Mouse (Mus musculus) limb, embryonic 10.5 days (tissue): ENCODE data around the gene Alkbh1. TPM values are rescaled to one million over a fixed set of nuclear protein-coding genes. Genes with fewer than 3 reads are reported as not detected.

Experiments
- DNase-seq: peaks from one replicate; pipeline ENCODE4 v3.0.0-alpha.2; 2017; ENCODE audit warnings: low spot score
- H3K27ac ChIP-seq: fragments of 300-500 bp; sonication (generic); 2 replicates; pipeline ENCODE4 v1.5.1; 2016; ENCODE audit warnings: mild to moderate bottlenecking
- H3K27me3 ChIP-seq: fragments of 300-500 bp; sonication (generic); 2 replicates; pipeline ENCODE4 v1.6.1; 2016; ENCODE audit warnings: low read depth, mild to moderate bottlenecking; ENCODE audit not compliant: poor library complexity, severe bottlenecking
- H3K36me3 ChIP-seq: fragments of 300-500 bp; sonication (generic); 2 replicates; pipeline ENCODE4 v1.6.1; 2016; ENCODE audit warnings: mild to moderate bottlenecking, moderate library complexity
- H3K4me1 ChIP-seq: fragments of 300-500 bp; sonication (generic); 2 replicates; pipeline ENCODE4 v1.6.1; 2016
- H3K4me3 ChIP-seq: fragments of 300-500 bp; sonication (generic); 2 replicates; pipeline ENCODE4 v1.5.1; 2016; ENCODE audit warnings: mild to moderate bottlenecking, moderate library complexity
- H3K9me3 ChIP-seq: fragments of 300-500 bp; sonication (generic); replicated peaks from 2 replicates; pipeline ENCODE4 v1.6.1; 2016; ENCODE audit warnings: mild to moderate bottlenecking
- WGBS: fragments of 180-500 bp; shearing (Covaris S2); methylation state at CpG from one replicate; pipeline ENCODE4 v1.1.7; 2016; 5-methylcytosine and 5-hydroxymethylcytosine counted together
- microRNA-seq: library from miRNA; unstranded; fragments of <30 nt; microRNA quantifications from one replicate; pipeline ENCODE4, GENCODE M21; 2017
- polyA plus RNA-seq: library from polyadenylated mRNA; unstranded; fragments of >200 nt; fragmentation: Nextera tagmentation; extraction: Ambion mirVana; gene quantifications from 2 replicates; pipeline ENCODE4 v1.2.1, GENCODE M21; 2016

Alkbh1 gene
- polyA plus RNA-seq, 1 experiment from 2014 or later, result 82.0 TPM

- WGBS, result under 1% methylated on average over 45 of the region's 45 CpGs
- peak; percentile 98 for DNase-seq
- H3K9me3 ChIP-seq, result no peaks in the 10 kb centered on the region
Observed at GRCm38 (mm10) chr12:87388122-87388774, 55.6 kb downstream of the Alkbh1 start, which contains the start of gene Sptlc2. Sptlc2 (minus strand) TSS chr12:87388355.

DNA sequence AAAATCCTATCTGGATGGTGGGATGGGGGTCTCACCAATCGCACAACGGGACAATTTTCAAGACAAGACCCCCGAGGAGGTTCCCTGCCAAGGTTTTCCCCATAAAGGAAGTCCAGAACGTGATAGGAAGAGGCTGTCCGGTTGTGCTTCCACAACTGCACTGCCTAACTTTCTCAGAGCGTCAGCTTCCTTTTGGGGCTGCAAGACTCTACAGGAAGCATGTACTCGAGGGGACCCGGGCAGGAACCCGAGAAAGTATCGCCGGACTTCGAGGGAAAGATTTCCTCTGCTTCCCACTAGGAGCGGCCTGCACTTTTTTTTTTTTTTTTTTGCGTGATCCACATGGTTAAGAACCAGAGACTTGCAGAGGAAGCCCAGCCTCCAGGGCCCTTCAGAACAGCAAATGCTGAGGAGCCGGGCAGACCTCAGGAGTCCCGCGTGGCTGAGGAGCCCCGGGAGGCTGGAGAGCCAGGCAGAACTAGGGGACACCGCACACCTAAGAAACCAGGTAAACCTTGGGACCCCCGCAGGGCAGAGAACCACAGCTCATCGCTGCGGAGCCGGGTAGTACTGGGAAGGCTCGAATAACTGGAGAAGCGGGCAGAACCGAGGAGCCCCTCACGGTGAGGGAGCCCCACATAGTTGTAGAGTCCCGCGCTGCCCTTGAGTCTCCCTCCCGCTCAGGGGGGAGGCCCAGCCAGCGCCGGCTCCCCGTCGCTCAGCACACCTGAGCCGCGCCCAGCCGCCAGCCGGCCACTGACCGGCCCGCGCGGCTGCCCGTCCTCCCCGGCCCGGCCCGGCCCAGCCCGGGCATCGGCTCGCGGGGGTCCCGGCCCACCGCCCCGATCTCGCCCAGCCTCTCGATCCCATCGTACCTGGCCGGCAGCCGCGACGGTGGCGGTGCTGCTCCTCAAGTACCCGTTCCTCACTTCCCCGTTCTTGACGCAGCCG lies 56.4 kb downstream of the Alkbh1 start:
- Histone ChIP-seq H3K27me3 (no peaks in the 10 kb centered on the region), H3K27ac (peak overlapping the region; percentile 89), H3K4me1 (peaks cover 10% of the 10 kb centered on the region), H3K36me3 (no peaks in the 10 kb centered on the region), H3K4me3 (peak overlapping the region; percentile 88), H3K9me3 (no peaks in the 10 kb centered on the region)
- 1% methylated on average over 58 of the region's 65 CpGs for WGBS
- peak; percentile 32 for DNase-seq

More at GRCm38 (mm10) chr12:87388122-87388774, 55.6 kb downstream of the Alkbh1 start, which contains the start of gene Sptlc2:
- no peaks in the 10 kb centered on the region for H3K27me3 ChIP-seq
- H3K27ac ChIP-seq, result peak within 1 kb of the TSS; percentile 89
- H3K36me3 ChIP-seq, result no peaks in the 10 kb centered on the region
- peak within 1 kb of the TSS; percentile 88 for H3K4me3 ChIP-seq
- H3K4me1 ChIP-seq, result peaks cover 10% of the 10 kb centered on the region

DNA sequence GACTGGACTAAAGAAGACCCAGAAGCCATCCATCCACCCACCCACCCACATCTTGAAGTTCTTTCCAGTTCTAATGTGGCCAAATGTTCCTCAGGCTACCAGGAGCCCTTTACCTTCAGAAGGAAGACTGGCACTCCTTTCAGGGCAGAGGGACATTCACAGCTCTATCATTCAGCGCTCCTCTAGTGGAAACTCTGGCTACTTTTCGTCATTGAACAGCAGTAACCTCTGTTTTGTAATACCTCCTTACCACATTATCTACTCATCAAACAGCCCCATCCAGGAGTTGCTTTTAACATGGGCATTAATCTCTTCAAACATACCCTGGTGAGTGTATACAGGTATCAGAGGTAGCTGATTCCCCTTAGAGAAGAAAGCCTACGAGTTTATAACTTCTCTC lies 58.8 kb downstream of the Alkbh1 start:
- H3K9me3 ChIP-seq, result no peaks in the 10 kb centered on the region
- H3K27me3 ChIP-seq, result no peaks in the 10 kb centered on the region
- WGBS, result 88% methylated on average over 3 of the region's 3 CpGs
- H3K4me3 ChIP-seq, result no peak overlapping the region
- peaks cover 10% of the 10 kb centered on the region for H3K4me1 ChIP-seq
- DNase-seq, result no peak
- no peaks in the 10 kb centered on the region for H3K36me3 ChIP-seq
- H3K27ac ChIP-seq, result no peak overlapping the region

DNA sequence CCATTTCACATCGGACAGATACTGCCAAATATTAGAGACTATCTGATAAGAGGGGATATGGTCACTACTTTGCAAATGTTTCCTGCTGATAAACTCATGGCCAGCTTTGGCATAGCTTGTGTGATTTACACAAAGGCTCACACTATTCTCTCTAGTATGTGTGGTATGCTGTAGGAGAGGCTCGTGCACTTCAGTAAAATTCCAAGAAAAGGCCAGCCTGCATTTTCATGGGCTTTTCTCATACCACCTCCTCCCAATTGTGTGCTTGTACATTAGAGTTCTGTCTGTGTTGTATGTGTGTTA lies 62.5 kb downstream of the Alkbh1 start:
- no peak for DNase-seq
- peaks cover 4% of the 10 kb centered on the region for H3K4me1 ChIP-seq
- H3K27ac ChIP-seq, result no peak overlapping the region
- no peaks in the 10 kb centered on the region for H3K9me3 ChIP-seq
- WGBS, result 88% methylated on average over 2 of the region's 2 CpGs
- H3K4me3 ChIP-seq, result no peak overlapping the region
- H3K36me3 ChIP-seq, result no peaks in the 10 kb centered on the region
- no peaks in the 10 kb centered on the region for H3K27me3 ChIP-seq

- no peak overlapping the region for H3K27ac ChIP-seq
- 87% methylated on average over 10 of the region's 10 CpGs for WGBS
- DNase-seq, result no peak
- no peaks in the 10 kb centered on the region for H3K36me3 ChIP-seq
- H3K9me3 ChIP-seq, result no peaks in the 10 kb centered on the region
- H3K4me3 ChIP-seq, result no peak overlapping the region
- peaks cover 4% of the 10 kb centered on the region for H3K4me1 ChIP-seq
- H3K27me3 ChIP-seq, result no peaks in the 10 kb centered on the region
Observed at GRCm38 (mm10) chr12:87380586-87381379, 63.0 kb downstream of the Alkbh1 start.

- no peaks in the 10 kb centered on the region for H3K27me3 ChIP-seq
- H3K27ac ChIP-seq, result no peak overlapping the region
- WGBS, result 89% methylated on average over 2 of the region's 2 CpGs
- H3K36me3 ChIP-seq, result no peaks in the 10 kb centered on the region
- H3K4me1 ChIP-seq, result peaks cover 4% of the 10 kb centered on the region
- no peaks in the 10 kb centered on the region for H3K9me3 ChIP-seq
- DNase-seq, result no peak
- no peak overlapping the region for H3K4me3 ChIP-seq
Observed at GRCm38 (mm10) chr12:87379496-87379895, 64.3 kb downstream of the Alkbh1 start.

Small RNAs within 50 kb of the gene (microRNA-seq; reads per million reads assigned to microRNA genes)
- gene Mir3068, result 16.4 reads per million, percentile 26 among the genes with 10 or more reads in this experiment

Other genes with a start within 250 kb of the Alkbh1 start
- 0.91 and 1.6 TPM in 2 replicates for gene Samd15, start 244.3 kb downstream of the Alkbh1 start, polyA plus RNA-seq
- 2.5 and 2.8 TPM in 2 replicates for gene Tmed8, start 243.6 kb downstream of the Alkbh1 start, polyA plus RNA-seq
- 0.59 and 0.94 TPM in 2 replicates for gene Noxred1, start 205.3 kb downstream of the Alkbh1 start, polyA plus RNA-seq
- gene Vipas39, start 177.8 kb downstream of the Alkbh1 start, polyA plus RNA-seq, result 50.5 and 56.7 TPM in 2 replicates
- 294 and 332 TPM in 2 replicates for gene Ahsa1, start 177.5 kb downstream of the Alkbh1 start, polyA plus RNA-seq
- gene Ism2, start 144.3 kb downstream of the Alkbh1 start, polyA plus RNA-seq, result 1.0 and 1.2 TPM in 2 replicates
- 48.2 and 57.4 TPM in 2 replicates for gene Sptlc2, start 55.7 kb downstream of the Alkbh1 start, polyA plus RNA-seq
- 329 and 335 TPM in 2 replicates for gene Slirp, start 121 bp downstream of the Alkbh1 start, polyA plus RNA-seq
- 147 and 153 TPM in 2 replicates for gene Snw1, start 28.3 kb upstream of the Alkbh1 start, polyA plus RNA-seq
- not detected in 2 replicates for gene Gm5788, start 50.7 kb upstream of the Alkbh1 start, polyA plus RNA-seq
- gene Gm8300, start 70.3 kb upstream of the Alkbh1 start, polyA plus RNA-seq, result not detected in 2 replicates
- gene Oog1, start 158.7 kb upstream of the Alkbh1 start, polyA plus RNA-seq, result not detected in 2 replicates
- gene Gm4027, start 174.9 kb upstream of the Alkbh1 start, polyA plus RNA-seq, result not detected in 2 replicates
- not detected in 2 replicates for gene Gm16381, start 200.6 kb upstream of the Alkbh1 start, polyA plus RNA-seq